Mouse (Mus musculus) heart, embryonic 15.5 days (tissue): ENCODE measurements around the gene Luc7l2. TPM values are rescaled to one million over a fixed set of nuclear protein-coding genes. Genes with fewer than 3 reads are reported as not detected.
A peak's percentile ranks its signal among the peaks of the same experiment; 100 is the strongest.
"Not testable (repeated sequence)": the region's sequence is repeated elsewhere in the genome, so short reads cannot be mapped to it uniquely, and the experiment has no call there.

Experiments
- ATAC-seq: fragments of 200-750 bp; cut with Nextera tagmentation; replicated peaks from 2 replicates; pipeline ENCODE4 v1.8.0; 2017; ENCODE audit warnings: low read depth, moderate TSS enrichment; ENCODE audit not compliant: insufficient number of reproducible peaks, insufficient read depth, low FRiP score
- H3K27ac ChIP-seq: fragments of 300-500 bp; sonication (generic); 2 replicates; pipeline ENCODE4 v1.5.1; 2015; ENCODE audit warnings: mild to moderate bottlenecking, inconsistent platforms
- H3K27me3 ChIP-seq: fragments of 300-500 bp; sonication (generic); 2 replicates; pipeline ENCODE4 v1.6.1; 2015; ENCODE audit warnings: inconsistent platforms
- H3K36me3 ChIP-seq: fragments of 300-500 bp; sonication (generic); 2 replicates; pipeline ENCODE4 v1.6.1; 2015; ENCODE audit warnings: mild to moderate bottlenecking, inconsistent platforms
- H3K4me1 ChIP-seq: fragments of 300-500 bp; sonication (generic); replicated peaks from 2 replicates; pipeline ENCODE4 v1.6.1; 2015; ENCODE audit warnings: inconsistent platforms
- H3K4me2 ChIP-seq: fragments of 300-500 bp; sonication (generic); 2 replicates; pipeline ENCODE4 v1.6.1; 2015; ENCODE audit warnings: inconsistent platforms, mild to moderate bottlenecking, moderate library complexity
- H3K4me3 ChIP-seq: fragments of 300-500 bp; sonication (generic); 2 replicates; pipeline ENCODE4 v1.5.1; 2015; ENCODE audit warnings: mild to moderate bottlenecking, inconsistent platforms
- H3K9ac ChIP-seq: fragments of 300-500 bp; sonication (generic); 2 replicates; pipeline ENCODE4 v1.6.1; 2015; ENCODE audit warnings: mild to moderate bottlenecking, inconsistent platforms
- H3K9me3 ChIP-seq: fragments of 300-500 bp; sonication (generic); replicated peaks from 2 replicates; pipeline ENCODE4 v1.6.1; 2016; ENCODE audit warnings: inconsistent platforms
- WGBS: fragments of 180-500 bp; shearing (Covaris S2); methylation state at CpG from one replicate; pipeline ENCODE4 v1.1.7; 2015; ENCODE audit warnings: mixed read lengths; 5-methylcytosine and 5-hydroxymethylcytosine counted together
- polyA plus RNA-seq: library from polyadenylated mRNA; unstranded; fragments of >200 nt; fragmentation: Nextera tagmentation; extraction: Ambion mirVana; gene quantifications from 2 replicates; pipeline ENCODE4 v1.2.1, GENCODE M21; 2015

Luc7l2 gene
- polyA plus RNA-seq, 1 experiment from 2014 or later = 29.9 TPM

DNA sequence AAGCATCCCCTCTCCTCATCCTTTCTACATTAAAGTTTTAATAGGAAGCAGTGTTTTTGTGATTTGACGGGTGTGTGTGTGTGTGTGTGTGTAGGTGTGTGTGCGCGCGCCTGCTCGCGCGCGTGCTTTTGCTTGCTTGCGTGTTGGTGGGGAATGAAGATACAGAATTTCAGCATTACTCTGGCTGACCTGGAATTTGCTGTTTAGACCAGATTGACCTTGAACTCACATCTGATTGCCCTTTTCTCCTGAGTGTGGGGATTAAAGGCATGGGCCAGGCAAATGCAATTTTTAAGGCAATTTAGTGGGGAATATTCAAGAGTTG lies 15.8 kb upstream of the Luc7l2 start:
- Histone ChIP-seq H3K4me2 (peak overlapping the region; percentile 71), H3K36me3 (peaks cover 12% of the 10 kb centered on the region), H3K27me3 (no peaks in the 10 kb centered on the region), H3K4me3 (peak overlapping the region; percentile 98), H3K4me1 (peaks cover 13% of the 10 kb centered on the region; the same call in 1 of the 2 replicates), H3K9me3 (no peaks in the 10 kb centered on the region), H3K27ac (peak overlapping the region; percentile 100), H3K9ac (peak overlapping the region; percentile 99)
- no peak for ATAC-seq
- under 1% methylated on average over 9 of the region's 9 CpGs for WGBS

DNA sequence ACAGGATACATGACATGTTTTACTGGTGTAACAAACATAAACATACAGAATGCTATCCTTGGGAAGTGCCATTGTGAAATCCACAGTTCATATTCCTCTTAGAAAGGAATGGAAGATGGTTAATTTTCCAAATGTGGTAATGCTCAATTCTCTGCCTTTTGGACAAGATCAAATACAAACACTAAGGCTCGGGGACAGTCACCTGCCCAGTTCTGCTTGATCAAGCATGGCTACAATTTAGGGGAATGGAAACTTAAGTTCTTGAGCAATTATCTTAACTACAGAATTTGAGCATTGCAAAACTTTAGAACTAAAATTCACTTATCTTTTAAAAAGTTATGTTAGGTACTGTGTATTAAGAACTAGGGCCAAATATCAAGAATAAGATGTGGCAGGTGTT lies 15.3 kb upstream of the Luc7l2 start:
- peaks cover 13% of the 10 kb centered on the region for H3K36me3 ChIP-seq
- peak overlapping the region; percentile 99 for H3K9ac ChIP-seq
- peak overlapping the region; percentile 100 for H3K27ac ChIP-seq
- H3K9me3 ChIP-seq = no peaks in the 10 kb centered on the region
- H3K4me3 ChIP-seq = peak overlapping the region; percentile 98
- 86% methylated on average over 1 of the region's 1 CpGs for WGBS
- no peaks in the 10 kb centered on the region for H3K27me3 ChIP-seq
- H3K4me2 ChIP-seq = peak overlapping the region; percentile 71
- peaks cover 13% of the 10 kb centered on the region; the same call in 1 of the 2 replicates for H3K4me1 ChIP-seq
- no peak for ATAC-seq

DNA sequence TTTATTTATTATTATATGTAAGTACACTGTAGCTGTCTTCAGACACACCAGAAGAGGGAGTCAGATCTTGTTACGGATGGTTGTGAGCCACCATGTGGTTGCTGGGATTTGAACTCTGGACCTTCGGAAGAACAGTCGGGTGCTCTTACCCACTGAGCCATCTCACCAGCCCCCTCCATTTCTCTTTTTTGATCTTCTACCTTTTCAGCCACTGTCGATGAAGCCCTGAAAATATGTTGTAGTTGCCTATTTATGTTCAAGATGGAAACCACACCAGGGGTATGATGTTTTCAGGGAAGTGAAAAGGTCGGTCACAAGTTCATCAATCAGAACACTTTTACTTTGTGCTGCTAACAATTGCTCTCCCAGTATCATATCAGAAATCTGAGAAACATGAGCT lies 7.0 kb upstream of the Luc7l2 start:
- 89% methylated on average over 5 of the region's 5 CpGs for WGBS
- peaks cover 11% of the 10 kb centered on the region for H3K36me3 ChIP-seq
- H3K9me3 ChIP-seq = not testable (repeated sequence)

DNA sequence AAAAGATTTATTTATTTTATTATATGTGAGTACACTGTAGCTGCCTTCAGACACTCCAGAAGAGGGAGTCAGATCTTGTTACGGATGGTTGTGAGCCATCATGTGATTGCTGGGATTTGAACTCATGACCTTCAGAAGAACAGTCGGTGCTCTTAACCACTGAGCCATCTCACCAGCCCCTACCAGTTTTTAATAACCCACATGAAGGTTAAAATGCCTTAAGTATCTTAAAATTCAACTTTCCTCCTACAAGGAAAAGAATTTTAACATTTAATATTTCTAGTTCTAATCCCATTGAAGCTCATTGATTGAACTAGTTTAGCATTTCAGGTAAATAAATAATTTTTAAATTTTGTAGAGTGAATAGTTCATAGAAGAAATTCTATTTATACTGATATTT lies 4.1 kb upstream of the Luc7l2 start:
- not testable (repeated sequence) for ATAC-seq, H3K27ac ChIP-seq, H3K27me3 ChIP-seq, H3K9me3 ChIP-seq, H3K9ac ChIP-seq, H3K4me3 ChIP-seq, H3K4me2 ChIP-seq, H3K36me3 ChIP-seq
- WGBS = 78% methylated on average over 2 of the region's 2 CpGs
- peaks cover 16% of the 10 kb centered on the region for H3K4me1 ChIP-seq

More for the DNA sequence above, 7.0 kb upstream of the Luc7l2 start:
- not testable (repeated sequence) for H3K4me2 ChIP-seq, H3K9ac ChIP-seq, H3K27me3 ChIP-seq, H3K27ac ChIP-seq, ATAC-seq, H3K4me3 ChIP-seq
- peaks cover 11% of the 10 kb centered on the region for H3K4me1 ChIP-seq

DNA sequence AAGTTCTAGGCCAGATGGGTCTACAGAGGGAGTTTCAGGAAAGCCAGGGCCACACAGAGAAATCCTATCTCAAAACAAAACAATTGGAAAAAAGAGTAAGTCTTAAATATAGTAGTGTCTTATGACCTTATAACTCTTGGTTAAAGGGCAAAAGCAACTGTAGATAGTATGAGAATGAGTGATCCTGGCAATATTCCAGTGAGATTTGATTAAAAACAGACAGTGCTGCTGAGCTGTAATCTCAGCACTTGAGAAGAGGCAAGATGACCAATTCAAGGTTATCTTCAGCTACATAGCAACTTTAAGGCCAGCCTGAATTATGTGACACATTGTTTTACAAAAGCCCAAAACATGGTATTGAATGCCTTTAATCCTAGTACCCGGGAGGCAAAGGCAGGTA lies 3.4 kb upstream of the Luc7l2 start:
- Histone ChIP-seq H3K9ac (no peak overlapping the region), H3K4me3 (no peak overlapping the region), H3K36me3 (no peaks in the 10 kb centered on the region), H3K4me1 (peaks cover 16% of the 10 kb centered on the region), H3K9me3 (no peaks in the 10 kb centered on the region), H3K27me3 (no peaks in the 10 kb centered on the region), H3K4me2 (no peak overlapping the region), H3K27ac (peak overlapping the region; percentile 50)
- ATAC-seq = no peak
- 35% methylated on average over 1 of the region's 1 CpGs for WGBS

DNA sequence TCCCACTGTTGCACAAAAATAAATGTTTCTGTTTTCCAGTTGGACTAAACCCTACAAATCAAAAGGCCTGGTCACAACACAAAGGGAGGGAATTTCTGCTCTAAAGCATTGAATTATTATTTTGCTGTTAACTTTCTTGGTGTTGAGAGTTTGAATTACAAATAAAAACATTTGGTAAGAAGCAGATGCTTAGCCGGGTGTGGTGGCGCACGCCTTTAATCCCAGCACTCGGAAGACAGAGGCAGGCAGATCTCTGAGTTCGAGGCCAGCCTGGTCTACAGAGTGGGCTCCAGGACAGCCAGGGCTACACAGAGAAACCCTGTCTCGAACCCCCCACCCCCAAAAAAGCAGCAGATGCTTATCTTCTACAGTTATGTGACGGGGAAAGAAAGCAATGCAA lies 2.5 kb upstream of the Luc7l2 start:
- not testable (repeated sequence) for ATAC-seq, H3K9ac ChIP-seq, H3K4me3 ChIP-seq, H3K9me3 ChIP-seq, H3K27me3 ChIP-seq, H3K36me3 ChIP-seq, H3K4me2 ChIP-seq
- Histone ChIP-seq H3K27ac (peak overlapping the region; percentile 50; the same call in 1 of the 2 replicates), H3K4me1 (peaks cover 16% of the 10 kb centered on the region)
- whole genome bisulfite sequencing = 95% methylated on average over 7 of the region's 7 CpGs

DNA sequence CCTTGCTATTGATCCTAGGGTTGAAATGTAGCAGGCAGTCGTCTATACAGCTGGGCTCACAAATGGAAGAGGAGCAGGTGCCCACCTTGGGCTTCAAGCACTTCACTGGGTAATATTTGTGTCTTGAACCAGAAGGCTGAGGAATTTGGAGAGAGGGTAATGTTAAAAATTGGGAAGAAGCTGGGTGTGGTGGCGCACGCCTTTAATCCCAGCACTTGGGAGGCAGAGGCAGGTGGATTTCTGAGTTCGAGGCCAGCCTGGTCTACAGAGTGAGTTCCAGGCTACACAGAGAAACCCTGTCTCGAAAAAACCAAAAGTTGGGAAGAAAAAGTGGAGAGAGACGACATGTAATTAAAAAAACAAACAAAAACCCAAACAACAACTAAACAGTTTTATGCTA lies 1.3 kb upstream of the Luc7l2 start:
- H3K9ac ChIP-seq = peak overlapping the region; percentile 80
- peaks cover 26% of the 10 kb centered on the region for H3K4me1 ChIP-seq
- 84% methylated on average over 6 of the region's 6 CpGs for WGBS
- not testable (repeated sequence) for ATAC-seq, H3K27me3 ChIP-seq, H3K36me3 ChIP-seq, H3K9me3 ChIP-seq
- peak overlapping the region; percentile 99 for H3K27ac ChIP-seq
- H3K4me3 ChIP-seq = peak overlapping the region; percentile 80
- peak overlapping the region; percentile 62 for H3K4me2 ChIP-seq

DNA sequence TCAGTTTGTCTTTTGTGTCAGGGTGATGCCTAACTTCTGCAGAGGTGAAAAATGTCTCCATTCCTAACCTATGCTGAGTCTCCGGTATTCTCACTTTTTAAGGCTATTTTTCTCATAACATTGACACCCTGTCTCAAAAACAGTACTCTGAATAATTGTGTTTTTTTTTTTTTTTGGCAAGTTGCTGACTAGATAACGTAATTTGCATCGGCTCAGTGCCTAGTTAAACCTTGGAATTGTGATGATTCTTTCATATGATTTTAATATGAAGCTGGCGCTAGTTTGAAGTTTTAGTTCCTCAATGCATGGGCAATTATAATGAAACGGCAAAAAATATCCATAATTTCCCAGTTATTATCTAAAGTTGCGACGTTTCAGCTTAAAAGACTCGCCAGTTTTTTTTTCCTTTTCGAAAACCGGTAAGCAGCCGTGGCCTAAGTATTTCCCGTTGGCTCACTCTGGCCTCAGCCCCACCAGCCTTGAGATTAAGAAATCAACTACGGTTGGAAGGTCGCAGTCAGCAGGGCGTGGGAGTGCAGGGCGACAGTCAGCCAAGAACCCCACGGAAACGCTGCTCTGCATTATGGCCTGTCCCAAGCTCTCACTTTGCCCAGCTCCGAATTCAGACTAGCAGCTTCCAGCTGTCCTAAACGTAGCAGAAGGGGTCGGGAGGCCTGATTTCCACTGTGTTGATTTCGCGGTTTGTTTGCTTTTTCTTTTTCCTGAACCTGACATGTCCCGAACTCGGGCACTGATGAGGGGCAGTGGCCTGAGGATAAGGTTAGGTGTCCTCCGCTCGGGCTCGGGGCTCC lies 678 bp upstream of the Luc7l2 start:
- peak; percentile 44 for ATAC-seq
- H3K27me3 ChIP-seq = no peaks in the 10 kb centered on the region
- 0 out of 2 replicates have a peak, but pooled peaks cover under 1% of the 10 kb centered on the region for H3K36me3 ChIP-seq
- H3K9me3 ChIP-seq = no peaks in the 10 kb centered on the region
- H3K4me1 ChIP-seq = peaks cover 27% of the 10 kb centered on the region
- peak overlapping the region; percentile 99 for H3K27ac ChIP-seq
- peak overlapping the region; percentile 62 for H3K4me2 ChIP-seq
- WGBS = 5% methylated on average over 28 of the region's 28 CpGs
- H3K9ac ChIP-seq = peak overlapping the region; percentile 80
- H3K4me3 ChIP-seq = peak overlapping the region; percentile 80

DNA sequence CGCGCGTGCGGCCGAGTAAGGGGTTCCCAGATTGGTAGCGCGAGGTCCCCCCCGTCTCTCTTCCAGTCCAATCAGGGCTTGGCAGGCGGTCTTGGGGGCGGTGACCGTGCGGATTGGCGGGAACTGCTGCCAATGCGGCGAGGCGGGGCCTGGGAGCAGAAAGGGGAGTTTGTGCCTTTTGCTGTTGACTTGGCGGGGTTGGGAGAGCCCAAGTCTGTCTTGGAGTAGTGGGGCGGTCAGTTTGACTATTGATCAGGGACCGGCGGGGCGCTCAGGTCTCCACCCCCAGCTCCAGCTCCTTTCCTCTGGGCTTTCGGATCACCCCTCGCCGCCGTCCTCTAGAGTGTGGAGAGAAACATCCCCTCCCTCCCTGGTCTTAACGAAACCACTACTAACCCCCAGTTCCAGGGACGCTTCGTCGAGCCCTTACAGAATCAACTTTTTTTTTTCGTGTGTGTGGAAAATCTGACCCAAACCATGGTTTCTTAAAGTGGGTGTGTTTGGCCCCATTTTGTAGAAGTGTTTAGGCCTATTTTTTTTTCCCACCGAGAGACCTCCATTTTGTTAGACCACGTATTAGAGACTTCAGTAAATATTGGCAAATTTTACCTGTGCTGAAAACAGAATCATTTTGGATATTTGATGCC lies 978 bp downstream of the Luc7l2 start:
- Histone ChIP-seq H3K27ac (peak overlapping the region; percentile 99), H3K4me3 (peak overlapping the region; percentile 80), H3K4me1 (peaks cover 36% of the 10 kb centered on the region), H3K9ac (peak overlapping the region; percentile 85), H3K27me3 (no peaks in the 10 kb centered on the region), H3K36me3 (peaks cover 8% of the 10 kb centered on the region; the same call in 1 of the 2 replicates), H3K9me3 (no peaks in the 10 kb centered on the region), H3K4me2 (peak overlapping the region; percentile 55)
- ATAC-seq = peak; percentile 91
- WGBS = under 1% methylated on average over 32 of the region's 32 CpGs

DNA sequence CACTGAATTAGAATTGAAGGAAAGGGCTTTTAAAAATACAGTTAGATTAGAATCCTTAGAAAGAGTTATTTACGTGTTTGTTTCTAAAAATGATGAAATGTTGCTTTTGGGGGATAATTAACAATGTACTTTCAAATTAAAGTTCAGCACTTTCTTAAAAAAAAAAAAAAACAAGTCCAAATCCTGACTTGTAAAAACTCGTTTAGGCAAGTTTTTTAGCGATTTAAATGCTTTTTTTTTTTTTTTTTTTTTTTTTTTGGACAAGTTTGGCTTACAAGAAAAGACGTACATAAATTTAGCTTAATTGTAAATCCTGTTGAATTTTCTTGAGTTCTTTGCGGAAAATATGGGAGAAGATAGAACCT lies 1.5 kb downstream of the Luc7l2 start:
- H3K27ac ChIP-seq = peak overlapping the region; percentile 99; the same call in 1 of the 2 replicates
- peaks cover 37% of the 10 kb centered on the region for H3K4me1 ChIP-seq
- peaks cover 8% of the 10 kb centered on the region; the same call in 1 of the 2 replicates for H3K36me3 ChIP-seq
- peak overlapping the region; percentile 80 for H3K4me3 ChIP-seq
- H3K9me3 ChIP-seq = no peaks in the 10 kb centered on the region
- no peaks in the 10 kb centered on the region for H3K27me3 ChIP-seq
- H3K9ac ChIP-seq = peak overlapping the region; percentile 85
- H3K4me2 ChIP-seq = peak overlapping the region; percentile 55
- WGBS = 19% methylated on average over 5 of the region's 5 CpGs
- ATAC-seq = no peak

DNA sequence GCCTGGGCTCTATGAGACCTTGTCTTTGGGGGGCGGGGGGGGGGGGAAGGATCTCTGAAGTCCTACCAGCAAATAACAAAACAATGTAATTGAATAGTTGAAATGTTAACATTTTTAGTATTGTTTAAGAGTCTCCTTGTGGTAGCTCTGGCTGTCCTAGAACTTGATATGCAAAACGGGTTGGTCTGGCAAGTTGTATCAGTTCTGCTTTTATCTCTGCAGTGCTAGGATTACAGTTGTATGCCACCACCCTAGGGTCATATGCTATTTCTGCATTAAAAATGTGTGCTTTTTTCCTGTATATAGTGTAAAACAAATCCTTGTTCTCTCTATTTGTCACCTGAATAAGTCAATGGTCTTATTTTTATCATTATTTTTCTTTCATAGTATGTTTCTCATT lies 25.0 kb downstream of the Luc7l2 start:
- no peaks in the 10 kb centered on the region for H3K27me3 ChIP-seq
- no peak overlapping the region for H3K27ac ChIP-seq
- peaks cover 42% of the 10 kb centered on the region for H3K36me3 ChIP-seq
- no peak for ATAC-seq
- H3K4me1 ChIP-seq = 0 out of 2 replicates have a peak, but pooled peaks cover 2% of the 10 kb centered on the region
- H3K9me3 ChIP-seq = no peaks in the 10 kb centered on the region
- 73% methylated on average over 2 of the region's 2 CpGs for WGBS
- no peak overlapping the region for H3K4me3 ChIP-seq
- H3K4me2 ChIP-seq = no peak overlapping the region
- H3K9ac ChIP-seq = no peak overlapping the region
